Mouse (Mus musculus): Measurements from ENCODE around the gene Slc39a5. TPM values are rescaled to one million over a fixed set of nuclear protein-coding genes. Genes with fewer than 3 reads are reported as not detected.

Gene Slc39a5
- polyA plus RNA-seq (2017; shearing (Covaris generic)), result 0.71 TPM

GRCm38 (mm10) chr10:128401056-128401455, at the start of gene Slc39a5:
Gene Slc39a5 (minus strand): TSS chr10:128401229.

GRCm38 (mm10) chr10:128411211-128412054, 10.4 kb upstream of the Slc39a5 start, which contains the start of the genes Nabp2 and Rnf41:
Gene Nabp2 (minus strand): TSS chr10:128411492.
Gene Rnf41 (plus strand): TSS chr10:128411657.

GRCm38 (mm10) chr10:128376455-128377211, 24.4 kb downstream of the Slc39a5 start, which contains the start of gene Ankrd52:
Gene Ankrd52 (plus strand): TSS chr10:128377115.

GRCm38 (mm10) chr10:128368402-128369217, 32.4 kb downstream of the Slc39a5 start, which contains the start of gene Coq10a:
Gene Coq10a (minus strand): TSS chr10:128368997.

Other genes starting within 250 kb of the Slc39a5 start
- gene Rbms2, start 220.9 kb downstream of the Slc39a5 start, polyA plus RNA-seq (2017; shearing (Covaris generic)), result 35.0 TPM
- gene Gls2, start 206.8 kb downstream of the Slc39a5 start, polyA plus RNA-seq (2017; shearing (Covaris generic)), result 0.48 TPM
- 15.4 TPM for gene Spryd4, start 189.4 kb downstream of the Slc39a5 start, polyA plus RNA-seq (2017; shearing (Covaris generic))
- not detected for gene Mip, start 175.4 kb downstream of the Slc39a5 start, polyA plus RNA-seq (2017; shearing (Covaris generic))
- 27.6 TPM for gene Timeless, start 169.2 kb downstream of the Slc39a5 start, polyA plus RNA-seq (2017; shearing (Covaris generic))
- not detected for gene Apon, start 147.1 kb downstream of the Slc39a5 start, polyA plus RNA-seq (2017; shearing (Covaris generic))
- gene Apof, start 132.6 kb downstream of the Slc39a5 start, polyA plus RNA-seq (2017; shearing (Covaris generic)), result not detected
- gene Stat2, start 130.7 kb downstream of the Slc39a5 start, polyA plus RNA-seq (2017; shearing (Covaris generic)), result 92.9 TPM
- not detected for gene Il23a, start 102.5 kb downstream of the Slc39a5 start, polyA plus RNA-seq (2017; shearing (Covaris generic))
- gene Pan2, start 97.9 kb downstream of the Slc39a5 start, polyA plus RNA-seq (2017; shearing (Covaris generic)), result 54.5 TPM
- gene Cnpy2, start 78.8 kb downstream of the Slc39a5 start, polyA plus RNA-seq (2017; shearing (Covaris generic)), result 151 TPM
- 200 TPM for gene Cs, start 63.5 kb downstream of the Slc39a5 start, polyA plus RNA-seq (2017; shearing (Covaris generic))
- gene Coq10a, start 32.2 kb downstream of the Slc39a5 start, polyA plus RNA-seq (2017; shearing (Covaris generic)), result 12.5 TPM
- gene Ankrd52, start 24.1 kb downstream of the Slc39a5 start, polyA plus RNA-seq (2017; shearing (Covaris generic)), result 2.0 TPM
- 130 TPM for gene Nabp2, start 10.3 kb upstream of the Slc39a5 start, polyA plus RNA-seq (2017; shearing (Covaris generic))
- 58.1 TPM for gene Rnf41, start 10.4 kb upstream of the Slc39a5 start, polyA plus RNA-seq (2017; shearing (Covaris generic))
- 143 TPM for gene Smarcc2, start 58.0 kb upstream of the Slc39a5 start, polyA plus RNA-seq (2017; shearing (Covaris generic))
- gene Myl6, start 92.9 kb upstream of the Slc39a5 start, polyA plus RNA-seq (2017; shearing (Covaris generic)), result 1,346 TPM
- 5.6 TPM for gene Myl6b, start 97.5 kb upstream of the Slc39a5 start, polyA plus RNA-seq (2017; shearing (Covaris generic))
- gene Esyt1, start 124.6 kb upstream of the Slc39a5 start, polyA plus RNA-seq (2017; shearing (Covaris generic)), result 212 TPM
- gene Zc3h10, start 146.5 kb upstream of the Slc39a5 start, polyA plus RNA-seq (2017; shearing (Covaris generic)), result 40.2 TPM
- 2,472 TPM for gene Rpl41, start 148.1 kb upstream of the Slc39a5 start, polyA plus RNA-seq (2017; shearing (Covaris generic))
- gene Pa2g4, start 164.8 kb upstream of the Slc39a5 start, polyA plus RNA-seq (2017; shearing (Covaris generic)), result 35.3 TPM
- gene Erbb3, start 188.4 kb upstream of the Slc39a5 start, polyA plus RNA-seq (2017; shearing (Covaris generic)), result 12.6 TPM
- gene Rps26, start 225.5 kb upstream of the Slc39a5 start, polyA plus RNA-seq (2017; shearing (Covaris generic)), result 590 TPM
- gene Ikzf4, start 244.8 kb upstream of the Slc39a5 start, polyA plus RNA-seq (2017; shearing (Covaris generic)), result 171 TPM

Measured in inflammation-experienced regulatory T-cells, adult 16 weeks (primary cell).